Mouse (Mus musculus) left cerebral cortex, postnatal 36 days (tissue): Measurements from ENCODE around the gene Dda1. TPM values are rescaled to one million over a fixed set of nuclear protein-coding genes. Genes with fewer than 3 reads are reported as not detected.

Experiments used
- DNase-seq, 2 experiments: peaks; one replicate each; pipeline ENCODE4 v3.0.0; 2021 to 2022; ENCODE audit warnings: low spot score in 2 of 2, mixed read lengths in 1 of 2
- intact Hi-C: fragments of 180-260 bp; cut with DNase I; formaldehyde crosslinking; loops from one replicate; pipeline ENCODE4 v1.15.1; 2025
- total RNA-seq, 2 experiments: library from RNA; stranded (reverse); gene quantifications; 2 replicates each; pipeline ENCODE4 v1.2.3; 2021

The Dda1 gene
- total RNA-seq, 2 experiments from 2014 or later = 70.7 to 78.7 TPM

GRCm38 (mm10) chr8:71486136-71486529, 17.1 kb downstream of the Dda1 start:
- intact Hi-C loops = no loop called here
- no peak for DNase-seq

- DNase-seq = peak; percentile 78 to 81
- intact Hi-C loops = loop anchor here (1.0 kb wide), 1 partner anchor 19 kb away; no protein-coding TSS in a partner anchor
These were observed 18.9 kb downstream of the Dda1 start, which contains the start of gene Gtpbp3 for GRCm38 (mm10) chr8:71487691-71488445. Gtpbp3 (plus strand) TSS chr8:71488103.

GRCm38 (mm10) chr8:71488454-71488853, 19.5 kb downstream of the Dda1 start:
- DNase-seq = peak; percentile 78 to 88
- intact Hi-C loops = loop anchor here (1.0 kb wide), 1 partner anchor 19 kb away; no protein-coding TSS in a partner anchor

- intact Hi-C loops = loop anchor here (2.0 to 5.0 kb wide), 2 partner anchors 26 to 37 kb away; no protein-coding TSS in a partner anchor
- peak; percentile 70 to 75 for DNase-seq
These were observed 26.0 kb downstream of the Dda1 start for GRCm38 (mm10) chr8:71495039-71495438.

- intact Hi-C loops = loop anchor here (2.0 to 5.0 kb wide), 2 partner anchors 25 to 36 kb away; no protein-coding TSS in a partner anchor
- no peak for DNase-seq
These were observed 26.8 kb downstream of the Dda1 start for GRCm38 (mm10) chr8:71495811-71496210.

- intact Hi-C loops = loop anchor here (5.0 kb wide), 1 partner anchor 36 kb away; no protein-coding TSS in a partner anchor
- DNase-seq = peak in 1 of 2 experiments; percentile 37
These were observed 27.5 kb downstream of the Dda1 start for GRCm38 (mm10) chr8:71496481-71496880.

- intact Hi-C loops = loop anchor here (5.0 kb wide), 1 partner anchor 35 kb away; no protein-coding TSS in a partner anchor
- DNase-seq = no peak
These were observed 28.2 kb downstream of the Dda1 start for GRCm38 (mm10) chr8:71497077-71497645.

GRCm38 (mm10) chr8:71497881-71498501, 29.0 kb downstream of the Dda1 start:
- intact Hi-C loops = loop anchor here (5.0 kb wide), 1 partner anchor 34 kb away; no protein-coding TSS in a partner anchor

GRCm38 (mm10) chr8:71498816-71499690, 30.1 kb downstream of the Dda1 start:
- intact Hi-C loops = loop anchor here (5.0 kb wide), 1 partner anchor 33 kb away; no protein-coding TSS in a partner anchor
- no peak for DNase-seq

More at GRCm38 (mm10) chr8:71497881-71498501, 29.0 kb downstream of the Dda1 start:
- DNase-seq = no peak

GRCm38 (mm10) chr8:71504349-71504748, 35.4 kb downstream of the Dda1 start:
- DNase-seq = no peak
- intact Hi-C loops = no loop called here

GRCm38 (mm10) chr8:71505326-71505725, 36.3 kb downstream of the Dda1 start:
- intact Hi-C loops = no loop called here
- no peak for DNase-seq

GRCm38 (mm10) chr8:71505979-71506378, 37.0 kb downstream of the Dda1 start:
- intact Hi-C loops = no loop called here
- no peak for DNase-seq

GRCm38 (mm10) chr8:71507589-71508104, 38.6 kb downstream of the Dda1 start:
- peak; percentile 80 to 86 for DNase-seq
- intact Hi-C loops = loop anchor here (1.0 kb wide), 1 partner anchor 19 kb away; the partner anchor contains the start of gene Gtpbp3

GRCm38 (mm10) chr8:71509316-71509715, 40.3 kb downstream of the Dda1 start:
- intact Hi-C loops = no loop called here
- no peak for DNase-seq

GRCm38 (mm10) chr8:71511644-71512043, 42.6 kb downstream of the Dda1 start, which contains the start of gene Plvap:
Plvap (minus strand) TSS chr8:71511752.
- intact Hi-C loops = no loop called here
- DNase-seq = no peak

- intact Hi-C loops = no loop called here
- DNase-seq = no peak
These were observed 44.2 kb downstream of the Dda1 start for GRCm38 (mm10) chr8:71513018-71513754.

GRCm38 (mm10) chr8:71515043-71515442, 46.0 kb downstream of the Dda1 start:
- intact Hi-C loops = no loop called here

GRCm38 (mm10) chr8:71516786-71517185, 47.8 kb downstream of the Dda1 start:
- intact Hi-C loops = no loop called here
- no peak for DNase-seq

More at GRCm38 (mm10) chr8:71515043-71515442, 46.0 kb downstream of the Dda1 start:
- DNase-seq = no peak
